17 mouse cellular contexts compared by ENCODE assay signal in the genomic region with DNA sequence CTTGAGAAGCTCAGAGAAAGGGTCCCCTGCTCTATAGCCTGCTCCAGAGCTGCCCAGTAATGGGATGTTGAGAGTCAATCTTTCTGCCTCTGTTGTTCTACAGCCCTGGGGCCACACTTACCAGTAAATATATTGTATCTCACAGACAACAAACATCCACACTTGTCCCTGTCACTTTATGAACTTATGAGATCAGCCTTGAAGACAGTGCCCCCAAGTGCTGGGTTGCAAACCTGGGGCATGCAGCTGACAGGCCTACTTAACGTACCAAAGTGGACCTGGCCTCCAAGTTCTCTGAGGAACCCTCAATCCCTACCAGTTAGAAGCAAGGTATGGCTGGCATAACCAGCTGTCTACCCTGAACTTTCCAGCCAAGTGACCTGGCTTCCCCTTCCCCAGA.
A peak's percentile ranks its signal among the peaks of the same experiment; 100 is the strongest.
DNase-seq lines count a peak whose midpoint lies in the region; ATAC-seq and TF ChIP-seq lines count a peak whose summit lies in the region.
"Had no signal": no experiment of that assay in that cellular context is flagged by ENCODE, and none has a peak within 500 bp of the region (broad histone marks: within the 10 kb centered on the region; RNA-seq: fewer than 3 reads in every experiment).

No protein-coding gene starts in this region.

- no peak overlapping the region for H3K9ac ChIP-seq in kidney, embryonic 14.5 days (ENCODE audit: low read depth, low read length)
- H3K9ac ChIP-seq: forebrain, embryonic 13.5 days; forebrain, postnatal 0 days; heart, embryonic 13.5 days; hindbrain, embryonic 15.5 days had no signal

- 90% methylated on average over 1 of the region's 1 CpGs for WGBS in kidney, adult 2 months
- 89% methylated on average over 1 of the region's 1 CpGs for WGBS in kidney, embryonic 14.5 days

- TF ChIP-seq CTCF in kidney, adult 2 months (conservative IDR thresholded peaks at IDR 0.05; ENCODE audit: insufficient read depth, insufficient read length, low read depth, low read length): no peak

- H3K27ac ChIP-seq in kidney, adult 2 months (ENCODE audit: insufficient read depth, low read depth, low read length): no peak overlapping the region
- H3K27ac ChIP-seq in kidney, embryonic 14.5 days (ENCODE audit: low read depth, low read length): no peak overlapping the region
- H3K27ac ChIP-seq: forebrain, embryonic 13.5 days; heart, embryonic 13.5 days; hindbrain, embryonic 15.5 days had no signal

- no peaks in the 10 kb centered on the region for H3K4me1 ChIP-seq in kidney, adult 2 months (ENCODE audit: control insufficient read depth, insufficient read depth, low read length)
- no peaks in the 10 kb centered on the region for H3K4me1 ChIP-seq in kidney, embryonic 14.5 days (ENCODE audit: control insufficient read depth, insufficient read depth, low read length)
- H3K4me1 ChIP-seq: forebrain, embryonic 13.5 days; heart, embryonic 13.5 days; hindbrain, embryonic 15.5 days had no signal

- DNase-seq in cerebellum, adult 18-20 months: peak; percentile 10 to 11
- DNase-seq in cerebellum, postnatal 10 days: no peak
- DNase-seq in kidney, adult 2 months: peak; percentile 17
- peak; percentile 4 to 11 for DNase-seq in thymus, postnatal 10 days (ENCODE audit: low spot score in 2 of 2)
- no peak for DNase-seq in thymus, adult 18-20 months
- peak; percentile 56 for DNase-seq in thymus, postnatal 4 days
- DNase-seq: adrenal gland, adult 2 months; adrenal gland, postnatal 25 days; cerebellum, adult 2 months; cerebellum, postnatal 36 days; forebrain, postnatal 0 days; gastrocnemius, postnatal 14 days had no signal

- no peaks in the 10 kb centered on the region for H3K27me3 ChIP-seq in kidney, adult 2 months (replicated peaks; ENCODE audit: control insufficient read depth, insufficient read depth, low read length)
- no peaks in the 10 kb centered on the region for H3K27me3 ChIP-seq in kidney, embryonic 14.5 days (ENCODE audit: control insufficient read depth, insufficient read depth, low read length)
- H3K27me3 ChIP-seq: forebrain, embryonic 13.5 days; heart, embryonic 13.5 days; hindbrain, embryonic 15.5 days had no signal

- no peaks in the 10 kb centered on the region for H3K9me3 ChIP-seq in kidney, embryonic 14.5 days (ENCODE audit: control insufficient read depth, low read length)
- H3K9me3 ChIP-seq: forebrain, embryonic 13.5 days; heart, embryonic 13.5 days; hindbrain, embryonic 15.5 days had no signal

- no peak overlapping the region for H3K4me3 ChIP-seq in kidney, adult 2 months (ENCODE audit: insufficient read depth, low read depth, low read length)
- H3K4me3 ChIP-seq in kidney, embryonic 14.5 days (ENCODE audit: low read length): no peak overlapping the region
- H3K4me3 ChIP-seq: forebrain, embryonic 13.5 days; heart, embryonic 13.5 days; hindbrain, embryonic 15.5 days had no signal

- H3K36me3 ChIP-seq in kidney, adult 2 months (ENCODE audit: control insufficient read depth, insufficient read depth, low read length): no peaks in the 10 kb centered on the region
- no peaks in the 10 kb centered on the region for H3K36me3 ChIP-seq in kidney, embryonic 14.5 days (ENCODE audit: control insufficient read depth, insufficient read depth, low read length)
- H3K36me3 ChIP-seq: heart, embryonic 13.5 days; hindbrain, embryonic 15.5 days had no signal

- H3K4me2 ChIP-seq in kidney, embryonic 14.5 days (replicated peaks; ENCODE audit: low read depth, low read length): no peak overlapping the region
- H3K4me2 ChIP-seq: forebrain, embryonic 13.5 days; heart, embryonic 13.5 days; hindbrain, embryonic 15.5 days had no signal

- no peak for TF ChIP-seq POLR2A in kidney, adult 2 months (IDR thresholded peaks at IDR 0.05; ENCODE audit: low read depth, low read length)

- ATAC-seq in kidney, embryonic 14.5 days (ENCODE audit: low FRiP score, low TSS enrichment): no peak
- no peak for ATAC-seq in megakaryocyte progenitor cell, adult 5-6 weeks (replicated peaks; ENCODE audit: poor library complexity)
- ATAC-seq: forebrain, embryonic 13.5 days; forebrain, postnatal 0 days had no signal

Comparison
In these comparisons a context has a peak if more than half of its experiments do, and no peak if none do; other contexts are left out.
1. DNase-seq: peak in cerebellum, adult 18-20 months (2 of 2), kidney, adult 2 months (single experiment), thymus, postnatal 10 days (2 of 2) and thymus, postnatal 4 days (single experiment); none in cerebellum, postnatal 10 days (0 of 2) and thymus, adult 18-20 months (0 of 2).